Mouse (Mus musculus): ENCODE measurements around the gene Mtg2. TPM values are rescaled to one million over a fixed set of nuclear protein-coding genes. Genes with fewer than 3 reads are reported as not detected.

Mtg2 gene
- polyA plus RNA-seq, 1 experiment from 2014 or later = 3.7 TPM

DNA sequence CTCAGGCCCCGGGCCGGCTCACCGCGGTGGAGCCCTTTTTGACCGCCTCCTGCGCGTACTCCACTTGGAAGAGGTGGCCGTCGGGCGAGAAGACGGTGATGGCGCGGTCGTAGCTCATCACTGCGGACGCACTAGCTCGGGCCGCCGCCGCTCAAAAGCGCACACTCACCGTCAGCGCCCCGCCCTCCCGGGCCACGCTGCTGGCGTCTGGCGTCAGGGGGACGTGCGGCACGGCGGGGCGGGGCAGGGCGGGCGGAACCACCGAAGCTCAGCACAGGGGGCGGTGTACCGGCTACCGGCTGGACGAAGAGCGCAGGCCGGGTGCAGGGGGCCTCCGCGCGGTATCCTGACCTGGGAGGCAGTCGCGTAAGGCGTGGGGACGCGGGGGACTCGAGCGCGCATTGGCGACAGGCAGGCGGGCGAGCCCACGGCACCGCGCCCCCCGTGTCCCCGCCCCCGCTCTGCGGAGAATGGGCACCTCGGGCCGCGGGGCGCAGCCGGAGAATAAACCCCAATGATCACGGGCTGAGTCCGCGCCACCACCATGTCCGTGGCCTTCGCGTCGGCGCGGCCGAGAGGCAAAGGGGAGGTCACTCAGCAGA, 28.0 kb upstream of the Mtg2 start, which contains the start of the genes Psma7 and Ss18l1:
TSS of gene Psma7 (minus strand) at position 178 of the 602 bp plus-strand sequence.
TSS of gene Ss18l1 (plus strand) at position 254 of the 602 bp plus-strand sequence.
- peaks cover 17% of the 10 kb centered on the region for H3K36me3 ChIP-seq (ENCODE audit: inconsistent target)
- H3K4me3 ChIP-seq (ENCODE audit: inconsistent target) = peak within 1 kb of the TSS; percentile 57
- WGBS (ENCODE audit: missing documents) = under 1% methylated on average over 78 of the region's 78 CpGs
- H3K27ac ChIP-seq = peak within 1 kb of the TSS; percentile 46
- H3K79me2 ChIP-seq (ENCODE audit: inconsistent target) = peaks cover 68% of the 10 kb centered on the region

- 1% methylated on average over 59 of the region's 66 CpGs for WGBS (ENCODE audit: missing documents)
- H3K4me3 ChIP-seq (ENCODE audit: inconsistent target) = peak overlapping the region; percentile 16; the same call in 1 of the 2 replicates
- no peak overlapping the region for H3K27ac ChIP-seq
- H3K79me2 ChIP-seq (ENCODE audit: inconsistent target) = peaks cover 69% of the 10 kb centered on the region
- peaks cover 11% of the 10 kb centered on the region for H3K36me3 ChIP-seq (ENCODE audit: inconsistent target)
These were observed 27.4 kb upstream of the Mtg2 start for GRCm38 (mm10) chr2:180042858-180043515.

DNA sequence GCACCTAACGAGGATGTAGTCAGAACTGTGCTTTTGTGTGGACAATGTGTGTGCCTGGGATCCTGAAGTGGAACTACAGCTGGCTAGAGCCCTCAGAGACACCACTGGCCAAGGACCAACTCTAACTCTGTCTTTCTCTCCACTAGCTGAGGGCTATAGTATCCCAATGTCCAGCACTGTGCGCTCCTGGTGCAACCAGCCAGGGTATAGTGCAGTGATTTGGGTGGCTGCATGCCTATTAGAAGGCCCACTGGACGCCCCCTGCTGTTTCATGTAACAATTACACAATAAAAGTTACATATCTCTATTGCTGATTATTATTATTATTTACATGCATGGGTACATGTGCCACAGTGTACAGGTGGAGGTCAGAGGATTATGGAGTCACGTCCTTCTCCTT, 25.1 kb upstream of the Mtg2 start:
- WGBS (ENCODE audit: missing documents) = 59% methylated on average over 4 of the region's 4 CpGs
- H3K36me3 ChIP-seq (ENCODE audit: inconsistent target) = no peaks in the 10 kb centered on the region
- no peak overlapping the region for H3K4me3 ChIP-seq (ENCODE audit: inconsistent target)
- peaks cover 59% of the 10 kb centered on the region for H3K79me2 ChIP-seq (ENCODE audit: inconsistent target)
- no peak overlapping the region for H3K27ac ChIP-seq

DNA sequence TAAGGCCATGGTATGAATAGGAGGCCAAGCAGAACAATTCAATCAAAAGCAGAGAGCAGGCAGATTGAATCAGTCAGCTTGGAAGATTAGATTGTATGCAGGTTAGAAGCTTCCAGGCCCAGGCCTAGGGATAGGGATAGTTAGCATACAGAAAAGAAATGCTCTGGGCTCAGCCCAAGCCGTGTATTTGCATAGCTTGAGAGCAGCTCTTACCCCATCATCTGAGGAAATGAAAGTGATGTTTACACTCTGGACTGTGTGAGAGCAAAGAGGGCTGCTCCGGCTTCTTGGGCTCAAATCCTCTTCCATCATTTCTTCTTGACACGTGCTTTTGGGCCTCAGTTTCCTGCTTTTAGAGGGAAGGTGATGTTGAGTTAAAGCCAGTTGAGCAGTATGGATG, 22.8 kb upstream of the Mtg2 start:
- WGBS (ENCODE audit: missing documents) = 60% methylated on average over 3 of the region's 3 CpGs
- no peaks in the 10 kb centered on the region for H3K36me3 ChIP-seq (ENCODE audit: inconsistent target)
- no peak overlapping the region for H3K4me3 ChIP-seq (ENCODE audit: inconsistent target)
- H3K79me2 ChIP-seq (ENCODE audit: inconsistent target) = peaks cover 45% of the 10 kb centered on the region; the same call in 1 of the 2 replicates
- H3K27ac ChIP-seq = no peak overlapping the region

DNA sequence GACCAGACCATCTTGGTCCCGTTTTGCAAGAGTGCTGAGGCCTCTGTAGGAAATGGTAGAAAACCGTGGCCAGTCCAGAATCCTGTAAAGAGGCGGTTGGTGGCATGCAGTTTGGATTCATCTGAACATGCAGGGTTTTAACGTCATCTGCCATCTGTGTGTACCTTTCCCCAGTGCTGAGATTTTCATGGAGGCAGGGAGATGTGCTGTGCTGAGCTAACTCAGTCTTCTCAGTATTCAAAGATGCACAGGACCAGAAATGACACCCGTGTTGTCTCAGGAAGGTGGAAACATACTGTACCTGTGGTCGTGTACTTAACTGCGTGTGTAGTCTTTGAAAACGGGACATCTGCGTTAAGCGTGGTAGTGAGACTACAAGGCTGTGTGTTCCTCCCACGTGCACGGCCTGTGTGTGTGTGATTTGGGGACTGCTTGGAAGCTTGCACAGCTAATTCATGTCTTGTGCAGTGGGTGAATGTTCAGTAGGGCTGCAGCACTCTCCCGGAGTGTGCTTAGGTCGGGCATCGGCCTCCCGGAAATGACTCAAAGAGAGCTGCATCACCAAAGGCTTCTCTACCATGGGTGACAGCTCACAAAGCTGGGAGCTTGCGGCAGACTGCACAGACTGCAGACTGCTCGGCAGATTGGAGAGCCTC, 22.3 kb upstream of the Mtg2 start:
- 95% methylated on average over 18 of the region's 18 CpGs for WGBS (ENCODE audit: missing documents)
- no peak overlapping the region for H3K27ac ChIP-seq
- no peak overlapping the region for H3K4me3 ChIP-seq (ENCODE audit: inconsistent target)
- H3K79me2 ChIP-seq (ENCODE audit: inconsistent target) = peaks cover 45% of the 10 kb centered on the region; the same call in 1 of the 2 replicates
- no peaks in the 10 kb centered on the region for H3K36me3 ChIP-seq (ENCODE audit: inconsistent target)

DNA sequence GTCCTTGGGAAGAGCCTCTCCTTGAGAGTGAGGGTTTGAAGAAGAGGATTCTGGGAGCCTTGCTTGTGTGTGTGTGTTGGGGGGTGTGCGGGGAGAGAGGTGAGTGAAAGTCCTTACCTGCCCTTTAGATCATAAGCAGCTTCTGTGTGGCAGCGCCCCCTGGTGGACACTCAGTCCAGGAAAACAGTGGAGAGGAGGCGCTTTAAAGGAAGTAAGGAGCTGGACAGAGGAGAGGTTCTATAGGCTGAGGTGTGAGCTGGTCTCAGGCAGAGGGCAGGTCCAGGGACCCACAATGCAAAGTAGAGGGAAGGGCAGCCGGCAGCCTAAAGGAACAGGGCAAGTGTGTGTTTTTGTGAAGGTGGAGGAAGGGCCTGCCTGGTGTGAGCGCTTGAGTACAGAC, 19.4 kb upstream of the Mtg2 start:
- Histone ChIP-seq H3K36me3 (ENCODE audit: inconsistent target) (peaks cover 4% of the 10 kb centered on the region; the same call in 1 of the 2 replicates), H3K4me3 (ENCODE audit: inconsistent target) (no peak overlapping the region), H3K79me2 (ENCODE audit: inconsistent target) (peaks cover 23% of the 10 kb centered on the region; the same call in 1 of the 2 replicates), H3K27ac (no peak overlapping the region)
- WGBS (ENCODE audit: missing documents) = 27% methylated on average over 5 of the region's 5 CpGs

DNA sequence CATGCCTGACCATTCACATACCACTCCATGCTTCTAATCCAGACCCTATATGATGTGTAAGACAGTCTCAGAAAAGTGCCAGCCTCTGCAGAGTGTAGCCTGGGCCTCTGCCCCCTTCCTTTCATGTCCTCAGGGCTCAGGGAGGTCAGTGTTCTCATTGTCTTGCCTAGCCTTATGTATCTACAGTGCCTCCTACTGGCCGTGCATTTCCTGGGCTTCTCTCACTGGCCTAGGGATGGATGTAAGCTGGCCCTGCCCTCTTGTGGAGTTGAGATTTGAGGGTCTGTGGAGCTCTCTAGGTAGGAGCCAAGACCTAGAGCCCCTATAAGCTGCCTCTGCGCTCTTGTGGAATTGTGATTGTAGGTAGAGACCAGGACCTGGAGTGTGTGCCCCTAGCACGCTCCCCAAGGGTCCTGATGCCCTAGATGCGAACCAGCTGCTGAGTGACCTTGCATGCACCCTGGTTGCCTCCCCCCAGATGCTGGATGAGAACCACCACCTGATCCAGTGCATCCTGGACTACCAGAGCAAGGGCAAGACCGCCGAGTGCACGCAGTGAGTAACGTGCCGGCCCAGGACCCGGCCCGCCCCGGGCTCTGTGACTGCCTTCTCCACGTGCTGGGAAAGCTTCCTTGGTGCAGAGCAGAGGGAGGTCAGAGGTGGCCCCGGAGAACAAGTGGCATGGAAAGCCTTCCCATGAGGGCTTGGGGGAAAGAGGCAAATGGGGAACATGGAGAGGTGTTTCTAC, 18.2 kb upstream of the Mtg2 start:
- peaks cover 16% of the 10 kb centered on the region; the same call in 1 of the 2 replicates for H3K79me2 ChIP-seq (ENCODE audit: inconsistent target)
- H3K27ac ChIP-seq = no peak overlapping the region
- no peak overlapping the region for H3K4me3 ChIP-seq (ENCODE audit: inconsistent target)
- H3K36me3 ChIP-seq (ENCODE audit: inconsistent target) = peaks cover 11% of the 10 kb centered on the region; the same call in 1 of the 2 replicates
- 90% methylated on average over 14 of the region's 14 CpGs for WGBS (ENCODE audit: missing documents)

DNA sequence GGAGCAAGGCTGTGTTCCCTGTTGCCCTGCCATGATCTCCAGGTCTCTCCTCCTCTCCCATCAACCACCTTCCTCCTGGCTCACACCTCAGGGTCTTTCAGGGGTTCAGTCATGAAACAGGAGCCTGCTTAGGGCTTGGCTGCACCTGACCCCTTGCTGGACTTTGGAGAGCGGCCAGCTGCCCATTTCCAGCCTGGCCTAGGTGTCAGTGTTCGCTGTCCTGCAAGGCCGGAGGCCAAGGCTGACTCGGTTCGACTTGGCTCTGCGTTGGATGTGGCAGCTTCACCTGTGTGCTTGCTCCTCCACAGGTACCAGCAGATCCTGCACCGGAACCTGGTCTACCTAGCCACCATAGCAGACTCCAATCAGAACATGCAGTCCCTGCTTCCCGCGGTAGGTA, 17.4 kb upstream of the Mtg2 start:
- H3K36me3 ChIP-seq (ENCODE audit: inconsistent target) = peaks cover 19% of the 10 kb centered on the region; the same call in 1 of the 2 replicates
- no peak overlapping the region for H3K27ac ChIP-seq
- 98% methylated on average over 9 of the region's 9 CpGs for WGBS (ENCODE audit: missing documents)
- no peak overlapping the region for H3K4me3 ChIP-seq (ENCODE audit: inconsistent target)
- peaks cover 14% of the 10 kb centered on the region; the same call in 1 of the 2 replicates for H3K79me2 ChIP-seq (ENCODE audit: inconsistent target)

GRCm38 (mm10) chr2:180063338-180064131, 6.9 kb upstream of the Mtg2 start:
- WGBS (ENCODE audit: missing documents) = 97% methylated on average over 11 of the region's 11 CpGs
- H3K27ac ChIP-seq = no peak overlapping the region
- H3K4me3 ChIP-seq (ENCODE audit: inconsistent target) = no peak overlapping the region
- H3K79me2 ChIP-seq (ENCODE audit: inconsistent target) = no peaks in the 10 kb centered on the region
- H3K36me3 ChIP-seq (ENCODE audit: inconsistent target) = peaks cover 47% of the 10 kb centered on the region

- no peaks in the 10 kb centered on the region for H3K36me3 ChIP-seq (ENCODE audit: inconsistent target)
- no peaks in the 10 kb centered on the region; the same call in 1 of the 2 replicates for H3K79me2 ChIP-seq (ENCODE audit: inconsistent target)
- peak overlapping the region; percentile 73 for H3K27ac ChIP-seq
- H3K4me3 ChIP-seq (ENCODE audit: inconsistent target) = peak overlapping the region; percentile 91
- WGBS (ENCODE audit: missing documents) = 28% methylated on average over 20 of the region's 20 CpGs
These were observed 463 bp upstream of the Mtg2 start for GRCm38 (mm10) chr2:180069770-180070480.

- Histone ChIP-seq H3K4me3 (ENCODE audit: inconsistent target) (no peak overlapping the region), H3K79me2 (ENCODE audit: inconsistent target) (no peaks in the 10 kb centered on the region; the same call in 1 of the 2 replicates), H3K36me3 (ENCODE audit: inconsistent target) (no peaks in the 10 kb centered on the region), H3K27ac (no peak overlapping the region)
- 100% methylated on average over 2 of the region's 2 CpGs for WGBS (ENCODE audit: missing documents)
These were observed 1.3 kb downstream of the Mtg2 start for GRCm38 (mm10) chr2:180071671-180072070.

GRCm38 (mm10) chr2:180072886-180073285, 2.5 kb downstream of the Mtg2 start:
- 0 out of 2 replicates have a peak, but pooled peaks cover 4% of the 10 kb centered on the region for H3K36me3 ChIP-seq (ENCODE audit: inconsistent target)
- H3K79me2 ChIP-seq (ENCODE audit: inconsistent target) = no peaks in the 10 kb centered on the region; the same call in 1 of the 2 replicates
- 78% methylated on average over 7 of the region's 7 CpGs for WGBS (ENCODE audit: missing documents)
- H3K4me3 ChIP-seq (ENCODE audit: inconsistent target) = no peak overlapping the region
- no peak overlapping the region for H3K27ac ChIP-seq

DNA sequence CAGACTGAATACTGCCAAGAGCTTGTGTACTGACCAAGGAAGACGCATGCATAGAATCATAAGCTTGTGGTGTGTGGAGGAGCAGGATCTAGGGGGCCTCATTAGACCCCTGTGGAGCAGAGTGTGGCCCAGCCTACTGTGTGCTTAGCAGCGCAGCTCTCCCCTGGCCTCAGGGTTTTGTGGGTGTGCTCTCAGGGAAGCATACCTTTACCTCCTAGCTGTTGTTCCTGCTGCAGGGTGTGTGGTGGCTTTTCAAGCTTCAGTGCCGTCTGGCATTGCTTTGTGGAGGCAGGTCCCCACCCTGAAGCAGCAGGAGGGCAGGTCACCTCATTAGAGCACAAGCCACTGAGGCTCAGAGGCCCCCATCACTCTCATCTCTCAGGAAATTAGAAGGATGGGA, 7.2 kb downstream of the Mtg2 start:
- Histone ChIP-seq H3K27ac (no peak overlapping the region), H3K36me3 (ENCODE audit: inconsistent target) (peaks cover 12% of the 10 kb centered on the region; the same call in 1 of the 2 replicates), H3K4me3 (ENCODE audit: inconsistent target) (no peak overlapping the region), H3K79me2 (ENCODE audit: inconsistent target) (no peaks in the 10 kb centered on the region)
- WGBS (ENCODE audit: missing documents) = 93% methylated on average over 3 of the region's 3 CpGs
